Mouse (Mus musculus) subcutaneous adipose tissue, adult 2 months (tissue): ENCODE results near the gene Cdc42bpg. TPM values are rescaled to one million over a fixed set of nuclear protein-coding genes. Genes with fewer than 3 reads are reported as not detected.

ENCODE experiments used
- polyA plus RNA-seq: library from polyadenylated mRNA; depleted of rRNA; stranded (reverse); fragments of >200 nt; gene quantifications from 2 replicates; pipeline ENCODE4 v1.2.3, GENCODE M21; 2012; ENCODE audit warnings: low replicate concordance; rRNA removed

The Cdc42bpg gene
- polyA plus RNA-seq: 10.9 and 14.7 TPM in 2 replicates

GRCm38 (mm10) chr19:6306137-6306551, at the start of gene Cdc42bpg:
Gene Cdc42bpg (plus strand): TSS chr19:6306456.

GRCm38 (mm10) chr19:6276426-6277421, 29.5 kb upstream of the Cdc42bpg start, which contains the start of gene Ehd1:
Gene Ehd1 (plus strand): TSS chr19:6276725.

GRCm38 (mm10) chr19:6334673-6335457, 28.6 kb downstream of the Cdc42bpg start, which contains the start of gene Men1:
Gene Men1 (plus strand): TSS chr19:6334979.

GRCm38 (mm10) chr19:6340524-6341452, 34.5 kb downstream of the Cdc42bpg start, which contains the start of gene Map4k2:
Gene Map4k2 (plus strand): TSS chr19:6341135.

GRCm38 (mm10) chr19:6363411-6364240, 57.4 kb downstream of the Cdc42bpg start, which contains the start of gene Sf1:
Gene Sf1 (plus strand): TSS chr19:6363690.

Other genes starting within 250 kb of the Cdc42bpg start
- gene Mrpl49, start 248.7 kb upstream of the Cdc42bpg start, polyA plus RNA-seq: 29.0 and 43.8 TPM in 2 replicates
- 740 and 1,078 TPM in 2 replicates for gene Fau, start 248.6 kb upstream of the Cdc42bpg start, polyA plus RNA-seq
- gene Znhit2, start 245.3 kb upstream of the Cdc42bpg start, polyA plus RNA-seq: 43.0 and 48.9 TPM in 2 replicates
- gene Tm7sf2, start 238.1 kb upstream of the Cdc42bpg start, polyA plus RNA-seq: 39.1 and 40.1 TPM in 2 replicates
- 67.5 and 83.1 TPM in 2 replicates for gene Vps51, start 229.2 kb upstream of the Cdc42bpg start, polyA plus RNA-seq
- gene Tmem262, start 226.4 kb upstream of the Cdc42bpg start, polyA plus RNA-seq: not detected in 2 replicates
- gene Gm28374, start 224.2 kb upstream of the Cdc42bpg start, polyA plus RNA-seq: 0.19 and 0.49 TPM in 2 replicates
- gene Zfpl1, start 221.5 kb upstream of the Cdc42bpg start, polyA plus RNA-seq: 100 and 103 TPM in 2 replicates
- 0.30 and 4.4 TPM in 2 replicates for gene Cdca5, start 221.5 kb upstream of the Cdc42bpg start, polyA plus RNA-seq
- gene AC131692.1, start 212.0 kb upstream of the Cdc42bpg start, polyA plus RNA-seq: not detected in 2 replicates
- gene Naaladl1, start 200.7 kb upstream of the Cdc42bpg start, polyA plus RNA-seq: 0.09 and 0.22 TPM in 2 replicates
- 19.6 and 37.2 TPM in 2 replicates for gene Sac3d1, start 187.8 kb upstream of the Cdc42bpg start, polyA plus RNA-seq
- 31.6 and 42.5 TPM in 2 replicates for gene Snx15, start 178.2 kb upstream of the Cdc42bpg start, polyA plus RNA-seq
- gene Batf2, start 165.5 kb upstream of the Cdc42bpg start, polyA plus RNA-seq: 8.7 and 11.0 TPM in 2 replicates
- 139 and 178 TPM in 2 replicates for gene Arl2, start 164.9 kb upstream of the Cdc42bpg start, polyA plus RNA-seq
- 0.26 and 0.46 TPM in 2 replicates for gene Majin, start 122.1 kb upstream of the Cdc42bpg start, polyA plus RNA-seq
- gene Gpha2, start 80.1 kb upstream of the Cdc42bpg start, polyA plus RNA-seq: 0.63 and 0.66 TPM in 2 replicates
- 90.3 and 103 TPM in 2 replicates for gene Ppp2r5b, start 70.6 kb upstream of the Cdc42bpg start, polyA plus RNA-seq
- 38.8 and 43.8 TPM in 2 replicates for gene Atg2a, start 64.8 kb upstream of the Cdc42bpg start, polyA plus RNA-seq
- 270 and 315 TPM in 2 replicates for gene Ehd1, start 29.7 kb upstream of the Cdc42bpg start, polyA plus RNA-seq
- gene Men1, start 28.5 kb downstream of the Cdc42bpg start, polyA plus RNA-seq: 41.0 and 72.1 TPM in 2 replicates
- gene Map4k2, start 34.7 kb downstream of the Cdc42bpg start, polyA plus RNA-seq: 114 and 147 TPM in 2 replicates
- 88.7 and 113 TPM in 2 replicates for gene Sf1, start 57.2 kb downstream of the Cdc42bpg start, polyA plus RNA-seq
- gene Pygm, start 77.9 kb downstream of the Cdc42bpg start, polyA plus RNA-seq: 10.8 and 37.9 TPM in 2 replicates
- 130 and 352 TPM in 2 replicates for gene Rasgrp2, start 92.9 kb downstream of the Cdc42bpg start, polyA plus RNA-seq
- gene Nrxn2, start 112.3 kb downstream of the Cdc42bpg start, polyA plus RNA-seq: 1.3 and 8.7 TPM in 2 replicates
- gene Slc22a12, start 236.6 kb downstream of the Cdc42bpg start, polyA plus RNA-seq: not detected in 2 replicates